Mouse (Mus musculus) gastrocnemius, postnatal 25 days (tissue): ENCODE results near the gene Cd2bp2. TPM values are rescaled to one million over a fixed set of nuclear protein-coding genes. Genes with fewer than 3 reads are reported as not detected.
"Not testable (repeated sequence)": the region's sequence is repeated elsewhere in the genome, so short reads cannot be mapped to it uniquely, and the experiment has no call there.

Experiments used
- DNase-seq: peaks from one replicate; pipeline ENCODE4 v3.0.0; 2022
- total RNA-seq, 2 experiments: library from RNA; stranded (reverse); gene quantifications; 1 replicate in 1 of 2; 2 replicates in 1 of 2; pipeline ENCODE4 v1.2.3; 2021

Gene Cd2bp2
- total RNA-seq, 2 experiments from 2014 or later, result 26.2 to 28.2 TPM

DNA sequence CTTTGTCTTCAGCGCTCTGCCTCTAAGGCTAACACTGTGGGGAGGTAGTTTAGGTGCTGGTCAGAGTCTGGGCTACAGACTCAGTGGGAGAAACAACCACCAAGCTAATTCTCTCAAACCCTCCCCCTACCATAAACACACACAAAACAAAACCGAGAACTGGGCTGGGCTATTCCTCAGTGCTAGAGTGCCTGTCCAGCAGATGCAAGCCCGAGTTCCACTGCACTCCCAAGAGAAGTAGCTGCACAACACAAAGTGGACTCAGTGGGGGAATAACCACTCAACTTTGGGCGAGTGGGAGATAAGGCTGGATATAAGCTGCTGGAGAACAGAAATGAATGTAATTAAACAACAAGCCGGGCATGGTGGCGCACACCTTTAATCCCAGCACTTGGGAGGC is 5.2 kb downstream of the Cd2bp2 start:
- DNase-seq, result no peak

DNA sequence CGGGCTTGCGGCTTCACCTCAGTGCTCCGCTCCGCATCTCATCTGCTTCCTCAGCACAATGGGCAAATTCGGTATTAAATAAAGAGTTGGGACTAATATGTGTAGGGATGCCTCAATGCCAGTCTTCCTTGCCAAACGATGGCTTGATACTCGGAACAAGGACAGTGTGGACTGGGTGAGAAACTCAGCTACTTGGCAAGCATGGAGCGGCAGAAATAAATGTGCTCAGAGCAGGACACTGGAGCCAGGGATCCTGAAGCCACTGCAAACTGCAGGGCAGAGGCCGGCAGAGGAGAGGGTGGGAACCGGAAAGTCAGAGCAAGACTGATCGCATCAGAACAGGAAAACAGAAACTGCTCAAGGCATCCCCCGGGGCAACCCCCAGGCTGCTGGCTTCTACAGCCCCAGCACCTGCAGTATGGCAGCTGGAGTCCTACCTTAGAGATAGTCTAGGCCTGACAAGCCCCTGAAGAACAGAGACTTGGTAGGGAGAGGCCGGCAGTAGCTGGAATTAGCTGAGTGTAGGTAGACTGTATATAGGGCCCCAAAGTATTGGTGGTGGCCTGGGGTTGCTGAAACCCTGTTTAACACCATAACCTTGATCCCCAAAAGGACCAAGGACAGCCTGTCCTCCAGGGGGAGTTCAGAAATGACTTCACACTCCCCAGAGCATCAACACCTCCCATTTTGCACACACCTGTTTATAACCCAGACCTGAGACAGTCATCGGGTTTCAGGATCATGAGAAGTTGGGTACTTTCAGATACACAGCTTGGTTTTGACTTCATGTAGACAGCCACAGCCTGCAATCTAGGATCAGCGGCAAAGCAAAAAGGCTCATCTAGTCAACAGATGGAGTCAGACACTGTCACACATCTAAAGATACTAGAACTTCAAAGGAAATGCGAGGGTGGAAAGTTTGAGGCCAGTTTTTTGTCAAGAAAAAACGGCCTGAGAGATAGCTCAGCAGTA is 7.3 kb downstream of the Cd2bp2 start:
- DNase-seq, result no peak

DNA sequence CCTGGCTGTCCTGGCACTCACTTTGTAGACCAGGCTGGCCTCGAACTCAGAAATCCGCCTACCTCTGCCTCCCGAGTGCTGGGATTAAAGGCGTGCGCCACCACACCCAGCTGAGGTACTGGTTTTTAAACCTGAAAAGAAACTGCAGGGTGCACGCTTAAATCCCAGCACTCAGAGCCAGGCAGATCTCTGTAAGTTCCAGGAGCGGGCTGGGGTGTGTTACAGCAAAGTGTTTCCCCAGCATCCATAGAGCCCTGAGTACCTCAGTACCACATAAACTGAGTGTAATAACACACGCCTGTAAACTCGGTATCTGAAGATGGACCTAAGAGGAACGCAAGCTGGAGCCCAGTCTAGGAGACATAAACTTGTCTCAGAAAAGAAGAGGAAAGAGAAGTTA is 8.5 kb downstream of the Cd2bp2 start:
- DNase-seq, result no peak

DNA sequence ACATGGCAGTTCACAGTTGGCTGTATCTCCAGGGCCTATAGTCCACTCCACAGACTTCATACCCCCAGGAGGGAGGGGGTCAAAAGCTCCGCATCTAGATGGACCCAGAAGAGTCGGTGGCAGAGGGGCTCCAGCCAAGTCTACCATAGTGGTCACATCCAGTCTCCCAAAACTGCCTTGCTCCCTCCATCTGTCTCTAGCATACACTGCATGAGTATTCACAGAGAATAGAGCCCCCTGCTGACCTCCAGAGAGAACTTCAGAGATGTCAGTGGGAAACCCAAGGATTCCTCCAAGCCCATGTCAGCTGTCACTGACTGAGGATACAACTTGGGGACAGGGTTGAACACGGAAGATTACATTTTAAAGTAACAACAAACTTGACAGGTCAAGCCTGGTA is 10.2 kb downstream of the Cd2bp2 start:
- DNase-seq, result peak; percentile 9

GRCm38 (mm10) chr7:127184720-127185119 is 11.1 kb downstream of the Cd2bp2 start:
- no peak for DNase-seq

GRCm38 (mm10) chr7:127183828-127184227 is 12.0 kb downstream of the Cd2bp2 start:
- no peak for DNase-seq

DNA sequence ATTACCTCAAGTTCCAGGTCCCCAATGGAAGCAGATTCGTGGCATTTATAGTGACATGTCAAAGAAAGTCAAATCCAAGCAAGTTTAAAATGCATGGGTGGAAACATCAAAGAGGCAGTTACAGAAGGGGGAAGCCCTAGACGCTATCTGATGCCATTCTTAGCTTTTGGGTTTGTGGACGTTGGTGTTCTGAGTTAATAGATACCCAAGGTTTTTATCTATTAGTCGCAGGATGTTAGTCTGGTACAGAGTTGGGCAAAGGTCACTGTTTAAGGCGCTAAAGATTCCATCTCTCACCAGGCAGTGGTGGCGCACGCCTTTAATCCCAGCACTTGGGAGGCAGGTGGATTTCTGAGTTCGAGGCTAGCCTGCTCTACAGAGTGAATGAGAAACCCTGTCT is 12.5 kb downstream of the Cd2bp2 start:
- no peak for DNase-seq

- not testable (repeated sequence) for DNase-seq
These were observed 14.1 kb downstream of the Cd2bp2 start for GRCm38 (mm10) chr7:127181724-127182123.

DNA sequence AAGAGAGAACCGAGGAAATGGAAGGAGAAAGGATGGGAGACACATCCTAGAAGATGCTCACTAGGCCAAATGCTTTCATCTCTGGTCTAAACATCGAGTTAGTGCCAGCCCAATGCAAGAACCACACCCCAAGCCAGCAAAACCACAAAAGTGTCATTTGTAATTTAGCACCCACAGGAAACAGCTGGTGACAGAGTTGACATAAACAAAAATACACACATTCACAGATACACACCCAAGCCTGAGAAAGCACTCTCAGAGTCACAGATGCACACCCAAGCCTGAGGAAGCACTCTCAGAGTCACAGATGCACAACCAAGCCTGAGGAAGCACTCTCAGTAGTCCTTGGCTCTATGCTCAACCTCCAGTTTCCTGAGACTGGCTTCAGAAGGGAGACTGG is 15.1 kb downstream of the Cd2bp2 start:
- no peak for DNase-seq

DNA sequence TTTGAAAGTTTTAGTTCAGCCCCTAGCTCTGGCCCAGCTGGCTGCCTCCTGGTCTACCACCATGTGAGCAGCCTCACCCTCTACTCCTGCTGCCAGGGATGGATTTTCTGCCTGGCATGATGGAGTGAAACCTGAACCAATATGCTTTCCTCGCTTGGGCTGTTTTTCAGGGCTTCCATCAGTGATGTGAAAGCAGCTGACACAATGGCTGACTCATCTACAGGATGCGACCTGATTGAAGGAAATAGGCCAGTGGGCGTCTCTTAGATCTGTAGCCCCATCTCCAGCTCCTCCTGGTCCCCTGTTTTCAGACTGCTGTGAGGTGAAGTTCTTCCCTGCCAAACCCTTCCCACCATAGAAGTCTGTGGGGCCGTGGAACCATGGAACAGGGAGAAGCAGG is 18.9 kb downstream of the Cd2bp2 start:
- no peak for DNase-seq

DNA sequence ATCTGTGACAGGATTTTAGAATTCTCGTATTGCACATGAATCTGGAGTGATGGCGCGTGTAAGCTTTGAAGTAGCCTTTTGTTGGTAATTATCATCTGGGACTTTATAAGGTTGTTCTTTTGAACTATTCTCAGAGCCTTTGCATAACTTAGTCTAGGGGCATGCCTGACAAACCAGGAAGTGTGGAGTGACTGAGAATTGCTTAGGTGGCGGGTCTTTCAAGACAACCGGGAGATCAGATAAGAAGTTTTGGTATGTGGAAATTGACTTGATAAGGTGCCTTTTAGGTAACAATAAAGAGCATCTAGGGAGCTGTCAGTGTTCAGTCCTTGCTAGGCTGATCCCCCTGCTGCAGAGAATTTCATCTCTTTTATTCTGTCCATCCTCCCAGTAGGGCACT is 29.3 kb downstream of the Cd2bp2 start:
- no peak for DNase-seq

- no peak for DNase-seq
These were observed 30.0 kb downstream of the Cd2bp2 start for GRCm38 (mm10) chr7:127165607-127166493.

DNA sequence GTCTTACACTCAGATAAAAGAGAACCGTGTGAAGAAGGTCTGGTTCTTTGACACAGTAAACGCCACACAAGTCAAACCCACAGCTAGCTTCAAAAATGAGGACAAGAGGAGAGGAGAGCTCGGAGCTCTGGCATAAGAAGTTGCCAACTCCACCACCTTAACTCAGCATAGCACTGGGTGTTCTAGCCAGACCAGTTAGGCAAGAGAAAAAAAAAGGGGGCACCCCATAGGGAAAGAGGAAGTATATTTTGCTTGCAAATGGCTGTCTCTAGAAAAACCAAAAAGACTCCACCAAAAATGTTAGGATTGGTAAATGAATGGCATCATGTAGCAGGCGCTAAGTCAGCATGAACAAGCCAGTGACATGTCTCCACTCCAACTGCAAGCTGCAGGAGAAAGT is 31.8 kb downstream of the Cd2bp2 start:
- no peak for DNase-seq

- no peak for DNase-seq
These were observed 33.3 kb downstream of the Cd2bp2 start for GRCm38 (mm10) chr7:127162546-127162945.

- no peak for DNase-seq
These were observed 38.3 kb downstream of the Cd2bp2 start for GRCm38 (mm10) chr7:127157548-127157947.

- DNase-seq, result no peak
These were observed 42.4 kb downstream of the Cd2bp2 start for GRCm38 (mm10) chr7:127153477-127153876.

DNA sequence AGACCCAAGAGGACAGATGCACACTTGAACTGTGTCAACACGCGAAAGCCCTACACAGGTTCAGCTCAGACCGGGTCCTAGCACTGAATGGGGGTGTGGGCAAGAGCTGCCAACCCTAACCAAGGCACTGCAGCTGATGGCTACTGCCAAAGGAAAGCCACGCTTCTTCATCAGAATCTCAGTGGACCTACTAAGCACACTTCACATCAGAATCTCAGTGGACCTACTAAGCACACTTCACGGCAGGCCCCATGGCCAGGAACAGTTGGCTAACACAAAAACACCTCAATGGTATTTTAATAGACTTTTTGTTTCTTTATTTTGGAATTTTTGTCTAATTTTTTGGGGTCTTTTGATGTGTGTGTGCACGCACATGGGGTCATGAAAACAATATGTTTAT is 43.4 kb downstream of the Cd2bp2 start:
- DNase-seq, result no peak

DNA sequence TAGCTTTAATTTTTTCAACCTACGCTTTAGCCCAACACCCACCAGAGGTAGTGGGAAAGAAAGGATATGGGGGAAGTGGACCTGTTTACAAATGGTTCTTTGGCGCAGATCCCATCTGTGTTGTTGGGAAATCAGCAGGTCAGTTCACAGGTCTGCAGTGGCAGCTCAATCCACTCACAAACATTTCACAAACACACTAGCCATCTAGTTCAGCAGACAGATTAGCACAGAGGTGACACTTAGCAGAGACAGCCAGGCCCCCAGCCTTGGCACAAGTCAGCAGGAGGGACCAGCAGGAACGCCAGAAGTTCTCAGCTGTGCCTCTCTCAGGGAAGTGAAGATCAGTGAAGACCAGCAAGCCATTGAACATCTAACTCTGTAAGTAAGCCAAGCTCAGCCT is 47.9 kb downstream of the Cd2bp2 start:
- DNase-seq, result no peak

DNA sequence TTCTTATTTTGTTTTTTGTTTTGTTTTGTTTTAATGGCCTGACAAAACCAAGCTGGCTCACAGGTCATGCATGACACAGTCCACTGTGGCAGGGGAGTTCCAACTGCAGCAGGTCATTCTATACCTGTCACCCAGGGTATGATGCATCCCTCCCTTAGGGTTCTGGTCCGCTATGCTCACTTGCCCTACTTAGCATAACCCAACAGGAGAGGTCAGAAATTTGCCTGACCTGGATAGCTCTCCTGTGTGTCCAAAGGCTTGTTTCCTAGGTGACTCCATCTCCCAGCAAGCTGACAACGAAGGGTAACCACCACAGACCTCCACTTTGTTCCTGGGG is 49.6 kb downstream of the Cd2bp2 start:
- no peak for DNase-seq

DNA sequence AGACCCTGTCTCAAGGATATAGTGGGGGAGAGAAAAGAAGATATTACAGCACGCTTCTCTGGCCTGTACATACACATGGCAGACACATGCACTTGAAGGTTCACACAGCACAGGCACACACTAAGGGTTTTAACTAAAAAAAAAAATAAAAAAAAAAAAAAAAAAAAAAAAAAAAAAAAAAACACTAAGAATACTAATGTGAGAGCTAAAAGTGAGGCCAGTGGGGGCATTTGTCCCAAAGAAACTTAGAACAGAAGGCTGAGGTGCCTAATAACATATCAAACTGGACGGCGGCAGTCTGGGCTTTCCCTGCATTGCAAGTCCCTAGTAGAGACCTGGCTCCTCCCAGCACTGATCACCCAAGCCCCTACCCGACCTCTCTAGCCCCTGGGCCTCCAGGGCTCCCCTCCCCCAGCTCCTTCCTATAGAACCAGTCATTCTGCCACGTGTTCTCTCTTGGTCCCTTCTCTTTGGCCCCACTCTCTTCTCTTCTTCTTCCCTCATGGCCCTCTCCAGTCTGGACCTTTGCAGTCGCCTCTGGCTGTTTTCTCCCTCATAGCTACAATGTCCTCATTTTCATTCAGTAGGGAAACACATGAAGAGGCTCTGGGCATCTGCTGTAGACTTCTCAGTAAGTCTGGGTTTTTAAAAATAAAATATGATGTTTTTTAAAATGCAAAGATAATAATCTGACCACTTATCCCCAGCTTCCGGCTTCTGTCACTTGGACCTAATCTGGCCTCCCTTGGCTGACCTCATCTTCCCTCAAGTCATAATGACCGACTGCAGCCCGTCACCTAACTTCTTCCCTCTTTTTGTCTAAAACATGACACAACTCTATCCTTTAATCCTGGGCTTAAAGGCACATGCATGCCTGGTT is 50.2 kb downstream of the Cd2bp2 start:
- DNase-seq, result no peak

GRCm38 (mm10) chr7:127144412-127144811 is 51.4 kb downstream of the Cd2bp2 start:
- no peak for DNase-seq

DNA sequence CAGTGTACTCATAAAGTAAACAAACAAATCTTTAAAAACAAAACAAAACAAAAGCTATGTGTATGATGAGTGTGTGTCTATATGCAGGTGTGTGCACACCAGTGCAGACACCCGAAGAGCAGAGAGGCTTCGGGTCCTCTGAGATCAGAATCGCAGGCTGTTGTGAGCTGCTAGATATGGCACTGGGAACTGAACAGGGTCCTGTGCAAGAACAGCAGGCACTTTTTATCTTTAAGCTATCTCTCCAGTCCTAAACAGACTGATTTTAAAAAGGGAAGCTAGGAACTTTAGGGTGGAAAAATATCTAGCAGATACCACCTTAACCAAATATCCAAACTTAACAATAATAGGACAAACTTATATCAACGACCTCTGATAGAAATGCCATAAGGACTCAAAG is 53.2 kb downstream of the Cd2bp2 start:
- no peak for DNase-seq
